Mouse (Mus musculus) heart, adult 2 months (tissue): Measurements from ENCODE around the gene Tbx6.

Source experiments
- CTCF ChIP-seq: fragments of 200-600 bp; IDR thresholded peaks from 2 replicates; pipeline ENCODE4 v1.8.1; 2022; ENCODE audit warnings: antibody characterized with exemption, mild to moderate bottlenecking, moderate library complexity
- EP300 ChIP-seq: fragments of 200-500 bp; IDR thresholded peaks from 2 replicates; pipeline ENCODE4 v1.6.1; 2011; ENCODE audit warnings: low read depth, low read length, control low read depth; ENCODE audit not compliant: insufficient read depth
- POLR2A ChIP-seq: fragments of 200-500 bp; IDR thresholded peaks from 2 replicates; pipeline ENCODE4 v1.6.1; 2011; ENCODE audit warnings: mild to moderate bottlenecking, low read depth, low read length, control low read depth; ENCODE audit not compliant: insufficient read depth

GRCm38 (mm10) chr7:126794271-126794605 lies 13.0 kb downstream of the Tbx6 start:
- TF ChIP-seq POLR2A, result no peak
- no peak for TF ChIP-seq CTCF
- TF ChIP-seq EP300, result no peak
